Mouse (Mus musculus): ENCODE data around the gene Fiz1.

GRCm38 (mm10) chr7:5015118-5016001 lies 863 bp upstream of the Fiz1 start, which contains the start of gene Gm44973:
- TF ChIP-seq GATA1 (IDR thresholded peaks at IDR 0.05; ENCODE audit: low read length) (no peak), TAL1 (IDR thresholded peaks at IDR 0.05; ENCODE audit: low read length) (no peak)

Data from erythroblast, embryonic 14.5 days (primary cell).